Mouse (Mus musculus) erythroid progenitor cell, adult 5-6 weeks (primary cell): ENCODE data around the gene Fbxl16. TPM values are rescaled to one million over a fixed set of nuclear protein-coding genes. Genes with fewer than 3 reads are reported as not detected.

Source experiments
- ATAC-seq: replicated peaks from 2 replicates; pipeline ENCODE4 v1.8.0; 2016; ENCODE audit warnings: moderate number of reproducible peaks, mild to moderate bottlenecking, moderate TSS enrichment, inconsistent platforms; ENCODE audit not compliant: poor library complexity, low FRiP score, severe bottlenecking
- total RNA-seq, 2 experiments: library from RNA; stranded (forward) in 1 of 2; stranded (reverse) in 1 of 2; fragments of 150-400 nt in 1 of 2; fragments of 186-747, 209-891 nt in 1 of 2; gene quantifications; 2 replicates each; pipeline versions ENCODE4 v1.2.3 to v1.2.4; 2015 to 2017; ENCODE audit warnings: low replicate concordance in 2 of 2

Gene Fbxl16
- total RNA-seq, 2 experiments from 2014 or later, result not detected

GRCm38 (mm10) chr17:25837533-25837932, 28.6 kb downstream of the Fbxl16 start:
- ATAC-seq, result no peak

DNA sequence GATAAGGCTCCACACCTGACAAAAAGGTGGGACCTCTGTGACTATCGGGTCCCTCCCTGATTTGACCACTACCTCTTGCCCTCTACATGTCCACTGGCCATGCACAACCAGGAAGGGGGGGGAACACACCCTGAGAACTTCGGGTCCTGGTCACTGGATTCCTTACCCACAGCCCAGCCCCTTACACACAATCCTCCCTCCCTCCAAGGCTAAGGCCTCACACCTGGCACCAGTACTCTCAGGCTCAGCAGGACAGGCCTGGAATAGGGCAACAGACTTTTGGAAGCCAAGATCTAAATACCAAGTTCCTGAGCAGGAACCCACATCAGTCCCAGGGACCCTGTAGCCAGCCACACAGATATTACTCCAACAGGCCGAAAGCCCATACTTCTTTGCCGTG, 30.0 kb downstream of the Fbxl16 start:
- no peak for ATAC-seq

- ATAC-seq, result no peak
Measured at GRCm38 (mm10) chr17:25839455-25840235, 30.8 kb downstream of the Fbxl16 start.

DNA sequence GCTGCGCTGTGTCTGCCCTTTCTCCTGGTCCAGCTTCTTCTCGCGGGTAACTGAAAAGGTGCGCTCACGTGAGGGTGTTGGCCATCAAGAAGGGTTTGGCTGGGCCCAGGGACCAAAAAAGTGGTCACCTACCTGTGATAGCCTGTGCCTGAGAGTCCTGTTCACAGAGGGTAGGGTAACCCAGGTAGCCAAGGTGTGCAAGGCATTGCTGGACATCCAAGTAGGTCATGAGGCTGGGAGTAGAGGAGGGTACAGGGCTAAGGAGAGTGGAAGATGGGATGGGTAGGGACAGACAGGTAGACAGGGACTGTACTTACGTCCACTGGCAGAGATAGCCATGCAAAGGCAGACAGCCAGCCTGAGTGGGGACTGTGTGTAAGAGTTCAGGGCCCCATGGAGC, 31.6 kb downstream of the Fbxl16 start:
- no peak for ATAC-seq

- ATAC-seq, result no peak
Measured at GRCm38 (mm10) chr17:25841117-25841880, 32.4 kb downstream of the Fbxl16 start, which contains the start of gene Gm20683. Gene Gm20683, minus strand, starts transcription at chr17:25841763.

DNA sequence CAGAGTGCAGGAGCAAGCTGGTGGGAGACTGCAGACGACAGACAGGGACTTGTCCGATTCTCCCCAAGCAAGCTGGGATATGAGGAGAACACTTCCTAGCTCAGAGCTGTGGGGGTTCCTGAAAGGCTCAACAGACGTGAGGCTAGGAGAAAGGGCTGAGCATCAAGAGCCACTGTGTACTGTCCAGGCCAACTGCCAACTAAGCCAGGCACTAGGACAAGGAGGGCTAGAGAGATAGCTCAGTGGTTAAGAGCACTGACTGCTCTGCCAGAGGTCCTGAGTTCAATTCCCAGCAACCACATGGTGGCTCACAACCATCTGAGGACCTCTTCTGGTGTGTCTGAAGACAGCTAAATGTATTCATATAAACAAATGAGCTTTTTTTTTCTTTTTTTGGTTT, 33.6 kb downstream of the Fbxl16 start:
- no peak for ATAC-seq

DNA sequence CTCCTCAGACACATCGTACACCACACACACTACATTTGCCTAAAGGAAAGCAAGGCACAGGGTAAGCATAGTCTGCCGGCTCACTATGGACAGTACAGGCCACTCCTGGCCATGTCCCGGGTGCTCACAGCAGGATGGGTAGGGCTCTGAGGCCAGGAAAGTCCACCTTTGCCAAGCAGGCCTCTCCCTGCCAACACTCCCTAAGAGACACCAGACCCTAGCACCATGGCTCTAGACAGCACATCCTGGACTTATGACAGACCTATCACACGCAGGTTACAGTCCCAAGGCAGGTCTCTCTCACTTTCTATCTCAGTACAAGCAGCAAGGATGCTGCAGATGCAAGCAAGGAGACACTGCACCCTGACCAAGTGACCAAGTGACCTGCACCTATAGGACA, 34.2 kb downstream of the Fbxl16 start:
- no peak for ATAC-seq

DNA sequence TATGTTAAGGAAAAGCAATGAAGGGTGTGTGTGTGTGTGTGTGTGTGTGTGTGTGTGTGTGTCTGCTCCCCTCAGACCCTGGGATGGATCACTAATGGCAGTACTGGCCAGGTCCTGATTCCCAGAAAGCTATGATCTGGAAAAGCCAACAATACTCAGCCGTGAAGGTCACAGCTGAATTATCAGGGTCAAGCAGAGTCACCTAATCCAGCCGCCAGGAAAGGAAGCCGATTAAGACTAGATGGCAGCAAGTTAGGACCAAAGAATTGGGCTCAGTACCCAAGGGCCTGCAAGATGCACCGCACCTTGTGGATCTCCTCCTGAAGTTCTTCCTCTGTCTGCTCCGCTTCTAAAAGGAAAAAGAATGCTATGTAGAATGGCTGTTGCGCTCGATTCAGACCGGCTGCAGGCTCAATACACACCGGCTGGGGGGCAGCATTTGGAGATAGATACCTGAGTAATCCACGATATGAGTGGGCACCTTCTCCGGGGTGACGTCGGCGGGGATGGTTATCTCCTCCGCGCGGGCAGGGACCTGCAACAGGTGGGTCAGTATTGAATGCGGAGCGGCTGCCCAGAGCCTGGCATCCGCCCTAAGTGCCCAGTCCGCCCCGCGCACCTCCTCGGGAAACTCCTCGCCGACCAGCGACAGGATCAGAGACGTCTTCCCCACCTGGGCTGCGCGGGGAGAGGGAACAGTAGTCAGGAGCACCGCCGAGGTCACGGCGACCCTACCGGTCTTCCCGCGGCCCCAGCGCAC, 34.9 kb downstream of the Fbxl16 start:
- peak; percentile 41 for ATAC-seq

DNA sequence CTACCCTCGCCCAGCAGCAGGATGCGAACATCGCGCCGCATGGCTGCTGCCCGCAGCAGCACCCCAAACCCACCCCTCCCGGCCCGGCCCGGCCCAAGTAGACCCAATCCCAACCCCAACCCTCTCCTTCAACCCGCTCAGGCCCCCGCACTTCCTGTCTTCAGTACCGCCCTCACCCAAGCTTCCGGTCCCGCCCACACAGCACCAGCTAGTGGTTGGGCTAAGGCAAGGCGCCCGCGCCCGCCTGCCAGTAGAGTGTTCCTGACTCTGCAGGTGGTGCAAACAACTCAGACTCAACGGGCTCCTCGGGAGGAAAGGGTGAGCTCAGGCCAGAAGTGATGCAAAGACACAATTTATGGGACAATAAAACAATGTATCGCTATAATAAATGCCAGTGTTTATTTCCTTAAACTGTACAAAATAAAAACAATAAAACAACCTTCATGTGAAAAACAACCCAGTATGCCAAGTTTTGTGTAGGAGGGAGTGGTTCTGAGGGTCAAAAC, 35.6 kb downstream of the Fbxl16 start, which contains the start of gene Rhot2:
Gene Rhot2 (minus strand): TSS at position 456 of the 506 bp plus-strand sequence.
- ATAC-seq, result peak; percentile 92

DNA sequence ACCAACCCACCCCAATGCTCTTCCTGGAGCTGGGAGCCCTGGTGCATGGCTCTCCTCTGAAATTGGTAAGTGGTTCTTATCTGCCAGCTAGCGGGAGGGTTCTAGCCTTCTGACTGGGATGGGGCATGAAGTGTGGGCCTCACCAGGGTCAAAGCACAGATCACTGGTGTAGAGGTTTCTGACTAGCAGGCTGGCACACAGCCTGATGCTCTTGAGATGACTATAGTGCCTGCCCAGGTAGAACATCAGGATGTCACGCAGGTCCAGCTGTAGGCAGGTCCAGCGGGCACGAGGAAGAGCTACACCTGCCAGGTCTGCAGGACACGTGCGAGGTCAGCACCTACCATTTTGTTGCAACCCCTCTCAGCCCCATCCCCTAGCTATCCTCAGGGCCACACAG, 51.3 kb downstream of the Fbxl16 start:
- ATAC-seq, result no peak

DNA sequence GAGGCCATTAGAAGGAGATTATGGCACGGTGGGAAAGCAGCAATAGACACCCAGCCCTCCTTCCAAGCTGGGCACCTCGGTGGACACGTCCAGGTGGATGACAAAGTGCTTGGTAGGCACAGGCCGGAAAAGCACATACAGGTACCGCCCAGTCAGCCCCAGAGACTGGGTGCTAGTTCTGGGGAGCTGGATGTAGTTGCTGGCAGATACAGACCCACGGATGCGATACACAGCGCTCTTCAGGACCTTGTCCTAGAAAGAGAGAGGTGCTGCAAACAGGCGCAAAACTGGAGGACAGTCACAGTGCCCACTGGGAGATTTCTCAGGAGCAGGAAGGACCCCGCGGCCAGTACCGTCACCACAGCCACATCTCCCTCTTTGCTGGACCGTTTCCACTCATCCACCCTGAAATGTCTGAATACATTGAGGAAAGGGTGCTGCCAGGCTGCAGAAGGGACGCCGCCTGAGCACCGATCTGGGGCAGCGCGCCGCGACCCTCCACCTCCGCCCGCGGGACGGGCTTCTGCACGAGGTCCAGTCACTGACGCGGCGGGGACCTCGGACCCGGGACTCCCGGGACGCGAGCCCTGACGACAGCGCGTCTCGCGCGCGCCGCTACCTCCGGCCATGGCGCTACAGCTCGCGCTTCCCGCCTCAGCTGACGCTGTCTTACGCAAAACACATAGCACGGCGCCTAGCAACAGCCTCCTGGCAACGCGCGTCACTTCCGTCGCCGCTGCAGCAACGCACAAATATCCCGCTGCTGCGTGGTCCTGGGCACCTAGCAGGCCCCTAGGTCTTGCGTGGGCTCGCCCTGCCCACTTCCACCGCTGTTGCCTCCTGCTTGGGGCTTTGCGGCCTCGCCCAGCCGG, 52.2 kb downstream of the Fbxl16 start, which contains the start of gene Wdr90:
Gene Wdr90 (minus strand): TSS at position 670 of the 872 bp plus-strand sequence.
- peak; percentile 94 for ATAC-seq

DNA sequence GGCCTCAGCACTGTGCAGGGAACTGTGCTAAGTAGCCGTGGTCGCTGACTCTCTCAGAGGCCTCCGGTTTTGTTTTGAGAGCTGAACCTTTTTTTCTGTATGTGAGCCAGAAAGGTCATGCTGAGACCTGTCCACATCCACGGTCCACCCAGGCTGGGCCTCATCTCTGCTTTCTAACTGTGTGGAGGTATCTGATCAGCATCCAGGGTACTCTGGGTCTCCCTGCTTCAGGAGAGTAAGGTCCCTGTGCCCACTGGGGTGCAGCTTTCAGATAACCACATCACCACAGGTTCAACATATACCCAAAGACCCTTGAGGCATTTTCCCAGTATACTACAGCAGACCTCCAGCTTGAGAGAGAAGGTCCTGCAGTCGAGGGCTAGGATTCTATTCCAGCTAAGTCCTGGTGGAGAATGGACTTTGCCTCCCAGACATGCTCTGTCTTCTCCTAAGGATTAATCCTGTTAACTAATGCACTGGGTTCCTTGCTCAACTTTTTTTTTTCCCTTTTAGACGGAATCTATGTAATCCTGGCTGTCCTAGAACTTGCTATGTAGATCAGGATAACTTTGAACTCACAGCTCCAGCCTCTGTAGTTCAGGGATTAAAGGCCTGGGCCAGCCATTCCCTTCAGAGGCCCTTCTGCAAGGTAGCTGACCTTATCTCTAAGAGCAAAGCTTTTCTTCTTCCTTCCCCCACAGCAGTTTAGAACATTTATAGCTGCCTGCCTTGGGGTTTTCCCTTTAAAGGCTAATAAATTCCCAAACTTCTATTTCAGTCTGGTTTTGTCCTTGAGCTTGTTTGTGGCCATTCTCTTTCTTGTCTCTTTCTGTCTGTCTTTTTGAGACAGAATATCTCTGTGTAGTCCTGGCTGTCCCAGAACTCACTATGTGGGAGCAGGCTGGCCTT, 53.1 kb downstream of the Fbxl16 start:
- ATAC-seq, result no peak

- ATAC-seq, result no peak
Measured at GRCm38 (mm10) chr17:25863681-25864080, 54.8 kb downstream of the Fbxl16 start.

DNA sequence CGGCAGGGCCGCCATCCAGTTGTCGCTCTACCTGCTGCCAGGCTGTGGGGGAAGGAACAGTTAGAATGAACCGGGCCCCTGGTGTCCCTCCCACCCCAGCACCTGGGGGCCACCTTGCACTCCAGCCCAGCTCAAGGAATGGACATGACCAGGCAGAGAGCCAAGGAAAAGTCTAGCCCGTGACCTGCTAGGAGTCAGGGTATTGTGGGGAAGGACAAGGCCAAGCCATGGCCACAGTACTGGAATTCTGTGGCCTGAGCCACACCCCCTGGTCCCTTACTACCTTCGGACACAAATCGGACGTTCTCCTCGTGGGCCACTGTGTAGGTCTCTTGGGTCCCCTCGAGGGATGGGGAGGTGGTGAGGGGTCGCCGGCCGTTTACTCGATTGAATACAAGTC, 55.4 kb downstream of the Fbxl16 start:
- ATAC-seq, result no peak

- ATAC-seq, result no peak
Measured at GRCm38 (mm10) chr17:25865288-25865687, 56.4 kb downstream of the Fbxl16 start.

GRCm38 (mm10) chr17:25866172-25866571, 57.3 kb downstream of the Fbxl16 start:
- ATAC-seq, result no peak

GRCm38 (mm10) chr17:25867509-25867835, 58.6 kb downstream of the Fbxl16 start:
- ATAC-seq, result no peak
